Mouse (Mus musculus) forebrain, embryonic 11.5 days (tissue): ENCODE measurements at regions not wholly inside any gene's neighbourhood (a gene's known extent, or its start where the extent isn't known, plus 50 kb on each side); places are given as distances from the start of the nearest gene placed in this dataset.
A peak's percentile ranks its signal among the peaks of the same experiment; 100 is the strongest.

Source experiments
- ATAC-seq: fragments of 200-750 bp; cut with Nextera tagmentation; replicated peaks from 2 replicates; pipeline ENCODE4 v1.8.0; 2017; ENCODE audit warnings: moderate TSS enrichment; ENCODE audit not compliant: low FRiP score
- DNase-seq: peaks from one replicate; pipeline ENCODE4 v3.0.0-alpha.2; 2017; ENCODE audit warnings: low spot score
- H3K27ac ChIP-seq: fragments of 300-500 bp; sonication (generic); 2 replicates; pipeline ENCODE4 v1.5.1; 2014; ENCODE audit warnings: low read depth, low read length
- H3K27me3 ChIP-seq: fragments of 300-500 bp; sonication (generic); 2 replicates; pipeline ENCODE4 v1.6.1; 2014; ENCODE audit warnings: mild to moderate bottlenecking, low read length, mixed read lengths; ENCODE audit not compliant: control insufficient read depth, insufficient read depth
- H3K36me3 ChIP-seq: fragments of 300-500 bp; sonication (generic); 2 replicates; pipeline ENCODE4 v1.6.1; 2014; ENCODE audit warnings: mild to moderate bottlenecking, low read length, moderate library complexity, mixed read lengths; ENCODE audit not compliant: control insufficient read depth, insufficient read depth
- H3K4me1 ChIP-seq: fragments of 300-500 bp; sonication (generic); replicated peaks from 2 replicates; pipeline ENCODE4 v1.6.1; 2014; ENCODE audit warnings: low read length, mixed read lengths; ENCODE audit not compliant: control insufficient read depth, insufficient read depth
- H3K4me2 ChIP-seq: fragments of 300-500 bp; sonication (generic); 2 replicates; pipeline ENCODE4 v1.6.1; 2014; ENCODE audit warnings: low read depth, mild to moderate bottlenecking, low read length, moderate library complexity, mixed read lengths; ENCODE audit not compliant: severe bottlenecking
- H3K4me3 ChIP-seq: fragments of 300-500 bp; sonication (generic); 2 replicates; pipeline ENCODE4 v1.5.1; 2014; ENCODE audit warnings: low read depth, low read length
- H3K9ac ChIP-seq: fragments of 300-500 bp; sonication (generic); 2 replicates; pipeline ENCODE4 v1.6.1; 2014; ENCODE audit warnings: low read length
- H3K9me3 ChIP-seq: fragments of 300-500 bp; sonication (generic); 2 replicates; pipeline ENCODE4 v1.6.1; 2016; ENCODE audit warnings: low read length, mixed read lengths; ENCODE audit not compliant: control insufficient read depth
- WGBS: fragments of 180-500 bp; shearing (Covaris S2); extraction: QIAGEN DNeasy Blood & Tissue Kit; methylation state at CpG from one replicate; pipeline ENCODE4 v1.1.7; 2014; 5-methylcytosine and 5-hydroxymethylcytosine counted together

- no peak for DNase-seq
- no peak overlapping the region for H3K4me3 ChIP-seq
- no peaks in the 10 kb centered on the region for H3K9me3 ChIP-seq
- no peaks in the 10 kb centered on the region for H3K36me3 ChIP-seq
- H3K4me2 ChIP-seq = no peak overlapping the region
- ATAC-seq = no peak
- 92% methylated on average over 3 of the region's 3 CpGs for WGBS
- H3K9ac ChIP-seq = no peak overlapping the region
- H3K27ac ChIP-seq = no peak overlapping the region
- no peaks in the 10 kb centered on the region for H3K4me1 ChIP-seq
- H3K27me3 ChIP-seq = no peaks in the 10 kb centered on the region
These were observed 91.3 kb upstream of the A230072I06Rik start for GRCm38 (mm10) chr8:12187366-12187765.

- H3K36me3 ChIP-seq = no peaks in the 10 kb centered on the region
- no peaks in the 10 kb centered on the region for H3K4me1 ChIP-seq
- no peak for DNase-seq
- 87% methylated on average over 5 of the region's 5 CpGs for WGBS
- ATAC-seq = no peak
- no peak overlapping the region for H3K27ac ChIP-seq
- H3K4me2 ChIP-seq = no peak overlapping the region
- H3K9ac ChIP-seq = no peak overlapping the region
- no peaks in the 10 kb centered on the region for H3K9me3 ChIP-seq
- H3K4me3 ChIP-seq = no peak overlapping the region
- no peaks in the 10 kb centered on the region for H3K27me3 ChIP-seq
These were observed 90.2 kb upstream of the A230072I06Rik start for GRCm38 (mm10) chr8:12188451-12188850.

- Histone ChIP-seq H3K9ac (no peak overlapping the region), H3K36me3 (no peaks in the 10 kb centered on the region), H3K4me1 (no peaks in the 10 kb centered on the region), H3K27me3 (no peaks in the 10 kb centered on the region), H3K4me3 (no peak overlapping the region), H3K4me2 (no peak overlapping the region), H3K27ac (no peak overlapping the region), H3K9me3 (no peaks in the 10 kb centered on the region)
- no peak for DNase-seq
- 56% methylated on average over 4 of the region's 4 CpGs for WGBS
- no peak for ATAC-seq
These were observed 89.7 kb upstream of the A230072I06Rik start for GRCm38 (mm10) chr8:12188960-12189359.

GRCm38 (mm10) chr8:12192006-12192405 is 86.6 kb upstream of the A230072I06Rik start:
- H3K4me3 ChIP-seq = no peak overlapping the region
- no peak overlapping the region for H3K9ac ChIP-seq
- no peak for ATAC-seq
- DNase-seq = peak; percentile 65
- H3K36me3 ChIP-seq = no peaks in the 10 kb centered on the region
- no peaks in the 10 kb centered on the region for H3K27me3 ChIP-seq
- WGBS = 30% methylated on average over 8 of the region's 8 CpGs
- no peaks in the 10 kb centered on the region for H3K9me3 ChIP-seq
- no peaks in the 10 kb centered on the region for H3K4me1 ChIP-seq
- no peak overlapping the region for H3K27ac ChIP-seq
- no peak overlapping the region for H3K4me2 ChIP-seq

GRCm38 (mm10) chr8:12205909-12206308 is 72.7 kb upstream of the A230072I06Rik start:
- no peak overlapping the region for H3K4me2 ChIP-seq
- WGBS = 86% methylated on average over 1 of the region's 1 CpGs
- H3K9ac ChIP-seq = no peak overlapping the region
- H3K9me3 ChIP-seq = no peaks in the 10 kb centered on the region
- no peak for ATAC-seq
- H3K4me3 ChIP-seq = no peak overlapping the region
- H3K36me3 ChIP-seq = no peaks in the 10 kb centered on the region
- peaks cover 7% of the 10 kb centered on the region for H3K27me3 ChIP-seq
- no peak overlapping the region for H3K27ac ChIP-seq
- H3K4me1 ChIP-seq = peaks cover 5% of the 10 kb centered on the region; the same call in 1 of the 2 replicates
- DNase-seq = no peak

- peak; percentile 83 for ATAC-seq
- peak; percentile 63 for DNase-seq
- 59% methylated on average over 3 of the region's 3 CpGs for WGBS
These were observed 71.2 kb upstream of the A230072I06Rik start for GRCm38 (mm10) chr8:12207412-12207811.

GRCm38 (mm10) chr8:12213774-12214173 is 64.8 kb upstream of the A230072I06Rik start:
- Histone ChIP-seq H3K4me3 (no peak overlapping the region), H3K4me1 (peaks cover 7% of the 10 kb centered on the region; the same call in 1 of the 2 replicates), H3K4me2 (peak overlapping the region; percentile 28; the same call in 1 of the 2 replicates), H3K9ac (no peak overlapping the region; the same call in 1 of the 2 replicates), H3K27ac (no peak overlapping the region), H3K27me3 (peaks cover 27% of the 10 kb centered on the region), H3K9me3 (no peaks in the 10 kb centered on the region), H3K36me3 (no peaks in the 10 kb centered on the region)
- no peak for DNase-seq
- WGBS = 45% methylated on average over 7 of the region's 7 CpGs
- ATAC-seq = peak; percentile 28; the same call in 1 of the 2 replicates

More at GRCm38 (mm10) chr8:12207412-12207811, 71.2 kb upstream of the A230072I06Rik start:
- Histone ChIP-seq H3K27me3 (peaks cover 10% of the 10 kb centered on the region), H3K4me3 (no peak overlapping the region), H3K4me2 (no peak overlapping the region), H3K36me3 (no peaks in the 10 kb centered on the region), H3K4me1 (peaks cover 5% of the 10 kb centered on the region; the same call in 1 of the 2 replicates), H3K27ac (peak overlapping the region; percentile 37; the same call in 1 of the 2 replicates), H3K9ac (no peak overlapping the region), H3K9me3 (no peaks in the 10 kb centered on the region)

GRCm38 (mm10) chr8:12214205-12215019 is 64.2 kb upstream of the A230072I06Rik start:
- Histone ChIP-seq H3K9me3 (no peaks in the 10 kb centered on the region), H3K36me3 (no peaks in the 10 kb centered on the region), H3K4me3 (no peak overlapping the region), H3K27me3 (peaks cover 25% of the 10 kb centered on the region), H3K9ac (peak overlapping the region; percentile 32; the same call in 1 of the 2 replicates), H3K4me1 (peaks cover 7% of the 10 kb centered on the region; the same call in 1 of the 2 replicates), H3K4me2 (peak overlapping the region; percentile 28; the same call in 1 of the 2 replicates), H3K27ac (no peak overlapping the region)
- 7% methylated on average over 24 of the region's 24 CpGs for WGBS
- DNase-seq (no peak), ATAC-seq (peak; percentile 68; the same call in 1 of the 2 replicates)
